Mouse (Mus musculus) ES-Bruce4 (cell line): Measurements from ENCODE around the gene Zfp109.

Experiments
- CTCF ChIP-seq: IDR thresholded peaks from one replicate; pipeline ENCODE4 v1.8.1; 2011; ENCODE audit warnings: low read depth, low read length
- EP300 ChIP-seq: IDR thresholded peaks from 2 replicates; pipeline ENCODE4 v1.6.1; 2011; ENCODE audit warnings: low read depth, low read length; ENCODE audit not compliant: insufficient read depth
- POLR2A ChIP-seq: IDR thresholded peaks from one replicate; pipeline ENCODE4 v1.8.1; 2011; ENCODE audit warnings: low read length; ENCODE audit not compliant: insufficient read depth

DNA sequence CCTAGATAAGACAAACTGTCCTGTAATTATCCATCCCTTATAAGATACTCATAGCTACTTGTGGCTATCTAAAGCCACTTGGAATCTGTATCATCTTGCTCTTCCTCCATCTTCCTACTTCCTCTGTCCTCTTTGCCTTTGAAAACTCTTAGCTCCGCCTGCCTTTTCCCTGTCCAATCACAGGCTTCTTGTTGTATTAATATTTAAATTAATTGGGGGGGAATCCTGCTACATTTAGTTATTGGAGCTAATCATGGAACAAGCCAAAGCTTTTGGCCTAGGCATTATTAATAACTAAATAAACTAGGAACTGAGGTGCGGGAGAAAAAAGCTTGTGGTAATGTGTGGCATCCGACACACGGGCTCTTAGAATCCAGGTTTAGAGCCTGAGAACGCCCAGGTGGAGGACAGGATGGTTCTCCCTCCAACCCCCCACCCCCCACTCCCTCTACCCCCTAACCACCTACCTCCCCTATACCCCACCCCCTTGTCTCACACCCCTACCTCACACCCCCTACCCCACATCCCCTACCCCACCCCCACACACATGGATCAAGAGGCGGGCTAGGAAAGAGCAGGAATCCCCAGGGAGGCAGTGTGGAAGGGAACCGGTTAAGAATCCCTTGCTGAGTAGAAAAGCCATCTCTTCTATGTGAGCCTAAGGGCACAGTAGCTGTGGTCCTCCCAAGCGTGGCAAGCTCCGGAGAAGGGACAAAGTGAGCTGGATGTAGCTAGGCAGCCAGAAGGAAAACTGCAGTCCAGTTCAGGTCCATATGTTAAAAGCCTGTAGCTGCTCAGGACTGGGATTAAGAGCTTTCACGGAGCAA is 42.9 kb upstream of the Zfp109 start:
- TF ChIP-seq CTCF (no peak), EP300 (no peak), POLR2A (no peak)
